Mouse (Mus musculus) erythroblast, adult 5-6 weeks (primary cell): ENCODE data around the gene Snrpd2. TPM values are rescaled to one million over a fixed set of nuclear protein-coding genes. Genes with fewer than 3 reads are reported as not detected.

Experiments used
- ATAC-seq: replicated peaks from 2 replicates; pipeline ENCODE4 v1.8.0; 2016; ENCODE audit warnings: moderate number of reproducible peaks, mild to moderate bottlenecking, moderate TSS enrichment, inconsistent platforms; ENCODE audit not compliant: poor library complexity, low FRiP score, severe bottlenecking
- total RNA-seq, 2 experiments: library from RNA; stranded (forward) in 1 of 2; stranded (reverse) in 1 of 2; fragments of 150-400 nt in 1 of 2; fragments of 200-764, 138-1000 nt in 1 of 2; gene quantifications; 2 replicates each; pipeline versions ENCODE4 v1.2.3 to v1.2.4; 2015 to 2017; ENCODE audit warnings: low replicate concordance in 2 of 2

The Snrpd2 gene
- total RNA-seq, 2 experiments from 2014 or later, result 15.0 to 22.0 TPM

GRCm38 (mm10) chr7:19175708-19176515 is 26.4 kb downstream of the Snrpd2 start, which contains the start of gene Eml2:
Eml2 (plus strand) TSS chr7:19176421.
- no peak for ATAC-seq

GRCm38 (mm10) chr7:19176516-19176947 is 27.0 kb downstream of the Snrpd2 start:
- ATAC-seq, result no peak

- ATAC-seq, result no peak
Measured at GRCm38 (mm10) chr7:19177216-19177615, 27.7 kb downstream of the Snrpd2 start.

- peak; percentile 37 for ATAC-seq
Measured at GRCm38 (mm10) chr7:19178035-19178434, 28.5 kb downstream of the Snrpd2 start.

- ATAC-seq, result peak; percentile 59
Measured at GRCm38 (mm10) chr7:19178443-19179092, 29.0 kb downstream of the Snrpd2 start.

GRCm38 (mm10) chr7:19179173-19179572 is 29.7 kb downstream of the Snrpd2 start:
- ATAC-seq, result no peak

- ATAC-seq, result no peak
Measured at GRCm38 (mm10) chr7:19179936-19180335, 30.4 kb downstream of the Snrpd2 start.

- ATAC-seq, result no peak
Measured at GRCm38 (mm10) chr7:19180862-19181429, 31.4 kb downstream of the Snrpd2 start.

- ATAC-seq, result no peak
Measured at GRCm38 (mm10) chr7:19184250-19184649, 34.7 kb downstream of the Snrpd2 start.

- ATAC-seq, result no peak
Measured at GRCm38 (mm10) chr7:19184758-19185157, 35.2 kb downstream of the Snrpd2 start.

GRCm38 (mm10) chr7:19194676-19195075 is 45.2 kb downstream of the Snrpd2 start:
- 0 out of 2 replicates have a peak, but pooled peaks have one; percentile 51 for ATAC-seq

- ATAC-seq, result no peak
Measured at GRCm38 (mm10) chr7:19196676-19197075, 47.2 kb downstream of the Snrpd2 start.

- 0 out of 2 replicates have a peak, but pooled peaks have one; percentile 58 for ATAC-seq
Measured at GRCm38 (mm10) chr7:19197985-19198384, 48.5 kb downstream of the Snrpd2 start.

GRCm38 (mm10) chr7:19201660-19202059 is 52.1 kb downstream of the Snrpd2 start:
- no peak for ATAC-seq

GRCm38 (mm10) chr7:19202065-19202850 is 52.7 kb downstream of the Snrpd2 start:
- no peak for ATAC-seq

Other genes with a start within 250 kb of the Snrpd2 start
- gene Ccdc61, start 239.3 kb upstream of the Snrpd2 start, total RNA-seq (2015; ENCODE audit: low replicate concordance), result 5.2 TPM in 1 of 2 replicates, not detected in the other
- gene Ccdc61, start 239.3 kb upstream of the Snrpd2 start, total RNA-seq (2017; ENCODE audit: low replicate concordance), result 5.8 and 16.9 TPM in 2 replicates
- not detected in 2 replicates for gene Nova2, start 223.8 kb upstream of the Snrpd2 start, total RNA-seq (2015; ENCODE audit: low replicate concordance)
- gene Nova2, start 223.8 kb upstream of the Snrpd2 start, total RNA-seq (2017; ENCODE audit: low replicate concordance), result not detected in 2 replicates
- gene Nanos2, start 162.3 kb upstream of the Snrpd2 start, total RNA-seq (2015; ENCODE audit: low replicate concordance), result not detected in 2 replicates
- gene Nanos2, start 162.3 kb upstream of the Snrpd2 start, total RNA-seq (2017; ENCODE audit: low replicate concordance), result not detected in 2 replicates
- gene Mypop, start 158.5 kb upstream of the Snrpd2 start, total RNA-seq (2015; ENCODE audit: low replicate concordance), result not detected in 2 replicates
- 0.43 TPM in 1 of 2 replicates, not detected in the other for gene Mypop, start 158.5 kb upstream of the Snrpd2 start, total RNA-seq (2017; ENCODE audit: low replicate concordance)
- 5.6 and 7.3 TPM in 2 replicates for gene Irf2bp1, start 145.7 kb upstream of the Snrpd2 start, total RNA-seq (2015; ENCODE audit: low replicate concordance)
- 0.77 and 3.9 TPM in 2 replicates for gene Irf2bp1, start 145.7 kb upstream of the Snrpd2 start, total RNA-seq (2017; ENCODE audit: low replicate concordance)
- not detected in 2 replicates for gene Foxa3, start 126.2 kb upstream of the Snrpd2 start, total RNA-seq (2015; ENCODE audit: low replicate concordance)
- gene Foxa3, start 126.2 kb upstream of the Snrpd2 start, total RNA-seq (2017; ENCODE audit: low replicate concordance), result not detected in 2 replicates
- 15.2 and 35.9 TPM in 2 replicates for gene Sympk, start 125.3 kb upstream of the Snrpd2 start, total RNA-seq (2015; ENCODE audit: low replicate concordance)
- 7.8 and 21.0 TPM in 2 replicates for gene Sympk, start 125.3 kb upstream of the Snrpd2 start, total RNA-seq (2017; ENCODE audit: low replicate concordance)
- not detected in 2 replicates for gene Rsph6a, start 95.0 kb upstream of the Snrpd2 start, total RNA-seq (2015; ENCODE audit: low replicate concordance)
- not detected in 2 replicates for gene Rsph6a, start 95.0 kb upstream of the Snrpd2 start, total RNA-seq (2017; ENCODE audit: low replicate concordance)
- 1.9 and 3.1 TPM in 2 replicates for gene Dmwd, start 73.5 kb upstream of the Snrpd2 start, total RNA-seq (2015; ENCODE audit: low replicate concordance)
- gene Dmwd, start 73.5 kb upstream of the Snrpd2 start, total RNA-seq (2017; ENCODE audit: low replicate concordance), result 1.0 and 2.6 TPM in 2 replicates
- 3.8 TPM in 1 of 2 replicates, not detected in the other for gene Dmpk, start 65.9 kb upstream of the Snrpd2 start, total RNA-seq (2015; ENCODE audit: low replicate concordance)
- 4.3 and 6.0 TPM in 2 replicates for gene Dmpk, start 65.9 kb upstream of the Snrpd2 start, total RNA-seq (2017; ENCODE audit: low replicate concordance)
- 0.42 TPM in 1 of 2 replicates, not detected in the other for gene Six5, start 55.1 kb upstream of the Snrpd2 start, total RNA-seq (2015; ENCODE audit: low replicate concordance)
- not detected in 2 replicates for gene Six5, start 55.1 kb upstream of the Snrpd2 start, total RNA-seq (2017; ENCODE audit: low replicate concordance)
- not detected in 2 replicates for gene Gm4969, start 31.4 kb upstream of the Snrpd2 start, total RNA-seq (2015; ENCODE audit: low replicate concordance)
- gene Gm4969, start 31.4 kb upstream of the Snrpd2 start, total RNA-seq (2017; ENCODE audit: low replicate concordance), result 0.28 TPM in 1 of 2 replicates, not detected in the other
- gene Fbxo46, start 29.9 kb upstream of the Snrpd2 start, total RNA-seq (2015; ENCODE audit: low replicate concordance), result 0.21 and 0.77 TPM in 2 replicates
- 2.1 and 2.5 TPM in 2 replicates for gene Fbxo46, start 29.9 kb upstream of the Snrpd2 start, total RNA-seq (2017; ENCODE audit: low replicate concordance)
- 1.3 and 6.7 TPM in 2 replicates for gene Qpctl, start 431 bp upstream of the Snrpd2 start, total RNA-seq (2015; ENCODE audit: low replicate concordance)
- 0.70 and 1.3 TPM in 2 replicates for gene Qpctl, start 431 bp upstream of the Snrpd2 start, total RNA-seq (2017; ENCODE audit: low replicate concordance)
- gene Gipr, start 16.4 kb downstream of the Snrpd2 start, total RNA-seq (2015; ENCODE audit: low replicate concordance), result 0.42 TPM in 1 of 2 replicates, not detected in the other
- gene Gipr, start 16.4 kb downstream of the Snrpd2 start, total RNA-seq (2017; ENCODE audit: low replicate concordance), result not detected in 2 replicates
- gene Eml2, start 26.7 kb downstream of the Snrpd2 start, total RNA-seq (2015; ENCODE audit: low replicate concordance), result 1.5 and 2.1 TPM in 2 replicates
- gene Eml2, start 26.7 kb downstream of the Snrpd2 start, total RNA-seq (2017; ENCODE audit: low replicate concordance), result 2.8 and 3.7 TPM in 2 replicates
- gene Gpr4, start 62.8 kb downstream of the Snrpd2 start, total RNA-seq (2015; ENCODE audit: low replicate concordance), result 0.19 TPM in 1 of 2 replicates, not detected in the other
- gene Gpr4, start 62.8 kb downstream of the Snrpd2 start, total RNA-seq (2017; ENCODE audit: low replicate concordance), result not detected in 2 replicates
- gene Opa3, start 78.6 kb downstream of the Snrpd2 start, total RNA-seq (2015; ENCODE audit: low replicate concordance), result 6.5 and 7.7 TPM in 2 replicates
- 2.1 and 5.6 TPM in 2 replicates for gene Opa3, start 78.6 kb downstream of the Snrpd2 start, total RNA-seq (2017; ENCODE audit: low replicate concordance)
- 34.6 and 35.9 TPM in 2 replicates for gene Vasp, start 122.1 kb downstream of the Snrpd2 start, total RNA-seq (2015; ENCODE audit: low replicate concordance)
- 32.5 and 56.6 TPM in 2 replicates for gene Vasp, start 122.1 kb downstream of the Snrpd2 start, total RNA-seq (2017; ENCODE audit: low replicate concordance)
- gene Ppm1n, start 130.3 kb downstream of the Snrpd2 start, total RNA-seq (2015; ENCODE audit: low replicate concordance), result not detected in 2 replicates
- gene Ppm1n, start 130.3 kb downstream of the Snrpd2 start, total RNA-seq (2017; ENCODE audit: low replicate concordance), result not detected in 2 replicates
- not detected in 2 replicates for gene Rtn2, start 132.9 kb downstream of the Snrpd2 start, total RNA-seq (2015; ENCODE audit: low replicate concordance)
- not detected in 2 replicates for gene Rtn2, start 132.9 kb downstream of the Snrpd2 start, total RNA-seq (2017; ENCODE audit: low replicate concordance)
- gene Fosb, start 160.3 kb downstream of the Snrpd2 start, total RNA-seq (2015; ENCODE audit: low replicate concordance), result 2.9 and 3.1 TPM in 2 replicates
- gene Fosb, start 160.3 kb downstream of the Snrpd2 start, total RNA-seq (2017; ENCODE audit: low replicate concordance), result 2.2 and 3.8 TPM in 2 replicates
- gene Ercc1, start 195.1 kb downstream of the Snrpd2 start, total RNA-seq (2015; ENCODE audit: low replicate concordance), result 8.6 and 8.8 TPM in 2 replicates
- gene Ercc1, start 195.1 kb downstream of the Snrpd2 start, total RNA-seq (2017; ENCODE audit: low replicate concordance), result 4.6 and 5.2 TPM in 2 replicates
- 1.2 and 1.9 TPM in 2 replicates for gene Cd3eap, start 209.8 kb downstream of the Snrpd2 start, total RNA-seq (2015; ENCODE audit: low replicate concordance)
- 2.6 and 5.7 TPM in 2 replicates for gene Cd3eap, start 209.8 kb downstream of the Snrpd2 start, total RNA-seq (2017; ENCODE audit: low replicate concordance)
- 0.19 and 3.3 TPM in 2 replicates for gene Ppp1r13l, start 210.0 kb downstream of the Snrpd2 start, total RNA-seq (2015; ENCODE audit: low replicate concordance)
- gene Ppp1r13l, start 210.0 kb downstream of the Snrpd2 start, total RNA-seq (2017; ENCODE audit: low replicate concordance), result not detected in 2 replicates
- 1.3 and 2.7 TPM in 2 replicates for gene Ercc2, start 232.3 kb downstream of the Snrpd2 start, total RNA-seq (2015; ENCODE audit: low replicate concordance)
- 11.4 and 18.0 TPM in 2 replicates for gene Ercc2, start 232.3 kb downstream of the Snrpd2 start, total RNA-seq (2017; ENCODE audit: low replicate concordance)